Mouse (Mus musculus) thymus, postnatal 4 days (tissue): ENCODE measurements around the gene Tbx6.
A peak's percentile ranks its signal among the peaks of the same experiment; 100 is the strongest.
"Not testable (repeated sequence)": the region's sequence is repeated elsewhere in the genome, so short reads cannot be mapped to it uniquely, and the experiment has no call there.

Source experiments
- DNase-seq: peaks from one replicate; pipeline ENCODE4 v3.0.0; 2021

The Tbx6 gene

DNA sequence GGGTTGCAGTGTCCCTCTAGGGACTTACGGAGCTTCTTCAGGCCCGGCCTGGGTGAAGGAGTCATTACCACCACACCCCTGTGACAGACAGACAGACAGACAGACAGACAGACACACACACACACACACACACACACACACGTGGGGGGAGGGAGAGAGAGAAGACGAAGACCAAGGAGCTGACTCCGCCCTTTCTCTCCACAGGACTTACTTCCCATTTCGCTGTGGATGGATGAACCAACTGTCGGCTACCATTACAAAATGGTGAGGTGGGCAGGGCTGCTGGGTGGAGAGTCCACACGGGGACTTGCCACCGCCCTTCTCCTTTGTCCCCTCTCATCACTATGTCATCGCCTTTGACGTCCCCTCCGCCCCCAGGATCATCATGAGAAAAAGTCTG lies 10.5 kb upstream of the Tbx6 start:
- no peak for DNase-seq

DNA sequence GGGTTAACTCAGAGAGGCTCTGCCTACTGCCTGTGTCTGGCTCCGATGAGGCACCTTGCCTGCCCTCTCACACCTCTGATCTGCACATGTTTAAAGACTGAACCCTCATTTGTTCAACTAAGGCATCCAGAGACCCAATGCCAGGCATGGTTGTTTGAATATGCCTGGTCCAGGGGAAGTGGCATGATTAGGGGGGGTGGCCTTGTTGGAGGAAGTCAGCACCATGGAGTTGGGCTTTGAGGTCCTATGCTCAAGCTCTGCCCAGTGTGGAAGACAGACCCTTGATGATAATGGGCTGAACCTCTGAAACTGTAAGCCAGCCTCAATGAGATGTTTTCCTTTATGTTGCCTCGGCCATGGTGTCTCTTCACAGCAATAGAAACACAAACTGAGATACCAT lies 7.9 kb upstream of the Tbx6 start:
- DNase-seq, result no peak

- no peak for DNase-seq
Observed at GRCm38 (mm10) chr7:126774463-126774862, 6.8 kb upstream of the Tbx6 start.

DNA sequence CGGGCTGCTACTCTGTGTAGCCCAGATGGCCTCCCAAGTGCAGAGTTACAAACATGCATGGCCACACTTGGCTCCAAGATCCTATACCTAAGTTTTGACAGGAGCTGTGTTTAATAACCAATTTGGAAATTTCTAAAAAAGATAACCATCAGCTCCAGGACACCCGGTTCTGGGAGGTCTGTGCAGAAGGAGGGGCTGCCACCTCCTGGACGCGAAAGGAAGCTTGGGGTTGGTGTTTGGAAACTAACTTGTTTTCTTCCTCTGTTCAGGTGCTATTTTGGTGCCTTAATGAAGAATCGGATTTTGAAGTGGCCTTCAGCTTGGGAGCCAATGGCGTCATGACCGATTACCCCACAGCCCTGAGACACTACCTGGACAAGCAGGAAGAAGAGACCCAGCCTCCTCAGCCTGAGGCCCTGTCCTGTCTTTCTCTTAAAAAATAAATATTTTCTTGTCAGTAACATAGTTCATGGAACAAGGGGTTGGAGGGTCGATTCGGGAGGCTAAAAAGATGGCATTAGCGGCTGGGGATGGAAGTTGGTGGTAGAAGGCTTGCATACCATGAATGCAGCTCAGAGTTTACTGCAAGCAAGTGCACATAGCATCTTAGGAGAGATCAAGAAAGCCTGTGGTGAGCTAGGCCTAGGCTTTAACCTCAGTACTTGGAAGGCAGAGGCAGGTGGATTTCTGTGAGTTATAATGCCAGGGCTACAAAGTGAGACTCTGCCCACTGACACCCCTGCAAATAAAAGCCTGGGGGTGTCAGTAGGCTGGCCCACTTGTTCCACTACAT lies 5.9 kb upstream of the Tbx6 start:
- DNase-seq, result peak; percentile 57

DNA sequence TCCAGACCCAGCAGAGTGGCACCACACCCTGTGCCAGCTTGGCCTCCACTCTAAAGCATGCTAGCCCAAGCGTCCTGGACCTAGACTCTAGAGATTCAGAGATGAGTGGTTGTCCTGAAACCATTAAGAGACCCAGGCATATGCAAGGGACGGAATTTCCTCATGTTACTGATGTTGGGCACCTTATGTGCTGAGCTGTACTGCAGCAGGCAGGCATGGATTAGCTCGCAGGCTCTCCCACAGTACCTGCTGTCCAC lies 5.4 kb upstream of the Tbx6 start:
- DNase-seq, result no peak

- DNase-seq, result peak; percentile 97
Observed at GRCm38 (mm10) chr7:126776598-126777057, 4.7 kb upstream of the Tbx6 start, which contains the start of gene Ypel3. Ypel3 (plus strand) TSS chr7:126776955.

DNA sequence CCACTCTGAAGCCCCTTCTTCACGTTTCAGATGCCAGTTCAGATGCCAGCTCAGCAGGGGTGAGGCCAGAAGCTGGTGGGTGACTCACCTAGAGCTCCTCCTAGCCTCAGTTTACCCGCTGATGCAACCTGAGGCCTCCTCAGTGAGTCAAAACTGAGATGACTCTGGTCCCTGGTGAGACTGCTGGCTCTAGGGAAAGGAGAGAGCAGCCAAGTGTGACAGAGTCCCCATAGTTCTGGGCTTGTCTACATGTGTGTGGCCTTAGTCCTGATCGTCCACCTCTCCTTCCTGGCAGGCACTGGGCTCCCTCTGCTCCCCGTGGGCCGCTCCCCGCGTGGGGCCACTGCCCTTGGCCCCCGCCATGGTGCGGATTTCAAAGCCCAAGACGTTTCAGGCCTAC lies 3.8 kb upstream of the Tbx6 start:
- peak; percentile 41 for DNase-seq

GRCm38 (mm10) chr7:126778147-126778546 lies 3.1 kb upstream of the Tbx6 start:
- DNase-seq, result no peak

- not testable (repeated sequence) for DNase-seq
Observed at GRCm38 (mm10) chr7:126779101-126779500, 2.2 kb upstream of the Tbx6 start.

DNA sequence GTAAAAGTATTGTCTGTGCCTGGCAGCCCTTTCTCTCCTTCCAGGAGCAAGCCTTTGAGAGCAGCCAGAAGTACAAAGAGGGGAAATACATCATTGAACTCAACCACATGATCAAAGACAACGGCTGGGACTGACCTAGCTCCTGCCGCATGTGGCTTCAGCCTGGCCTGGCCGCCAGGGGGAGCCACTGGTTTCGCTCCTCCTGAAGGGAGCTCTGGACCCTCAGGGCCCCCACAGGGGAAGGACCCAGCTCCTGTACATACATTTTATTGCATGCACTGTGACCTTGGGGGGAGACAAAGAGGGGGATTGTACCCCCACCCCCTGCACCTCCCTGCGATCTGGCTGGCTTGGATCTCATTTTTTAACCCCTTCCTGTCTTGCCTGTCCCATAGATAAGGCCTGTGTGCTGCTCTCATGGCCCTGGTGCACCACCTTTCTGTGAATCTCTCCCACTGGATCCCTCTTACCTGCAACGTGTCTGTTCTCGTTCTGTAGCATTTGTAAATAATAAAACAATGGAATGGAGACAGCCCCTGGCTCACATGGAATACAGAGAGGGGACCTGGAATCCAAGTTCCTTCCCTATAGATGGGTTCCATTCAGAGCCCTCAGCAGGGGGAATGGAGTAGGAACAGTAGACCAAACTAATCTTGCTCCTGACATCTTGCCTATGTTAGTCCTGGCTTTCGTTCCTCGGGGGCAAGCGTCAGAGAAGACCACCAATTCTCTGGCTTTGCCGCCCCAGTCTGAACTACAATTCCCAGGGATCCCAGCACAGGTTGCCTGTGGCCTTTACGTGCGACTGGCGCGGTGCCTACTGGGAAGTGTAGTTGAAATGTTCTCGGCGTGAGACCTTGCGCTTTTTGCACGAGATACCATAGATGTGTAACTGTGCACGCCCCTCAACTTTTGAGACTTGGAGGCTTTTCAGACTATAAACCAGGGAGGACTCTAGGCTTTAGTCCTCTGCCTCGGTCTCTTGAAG lies 1.0 kb upstream of the Tbx6 start:
- peak; percentile 97 for DNase-seq

- DNase-seq, result no peak
Observed at GRCm38 (mm10) chr7:126781661-126782370, 533 bp downstream of the Tbx6 start.

DNA sequence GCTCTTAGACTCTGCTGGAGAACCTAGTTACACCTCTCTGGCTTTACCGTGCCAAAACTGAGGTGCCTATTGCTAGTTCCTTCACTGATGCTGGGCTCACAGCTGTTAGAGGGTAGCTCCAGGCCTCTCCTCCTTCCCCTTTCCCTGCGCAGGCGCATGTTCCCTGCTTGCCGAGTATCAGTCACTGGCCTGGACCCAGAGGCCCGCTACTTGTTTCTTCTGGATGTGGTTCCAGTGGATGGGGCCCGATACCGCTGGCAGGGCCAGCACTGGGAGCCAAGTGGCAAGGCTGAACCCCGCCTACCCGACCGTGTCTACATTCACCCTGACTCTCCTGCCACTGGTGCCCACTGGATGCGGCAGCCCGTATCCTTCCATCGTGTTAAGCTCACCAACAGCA lies 1.4 kb downstream of the Tbx6 start:
- no peak for DNase-seq

GRCm38 (mm10) chr7:126784469-126784868 lies 3.2 kb downstream of the Tbx6 start:
- DNase-seq, result no peak

GRCm38 (mm10) chr7:126785056-126785455 lies 3.8 kb downstream of the Tbx6 start:
- no peak for DNase-seq

DNA sequence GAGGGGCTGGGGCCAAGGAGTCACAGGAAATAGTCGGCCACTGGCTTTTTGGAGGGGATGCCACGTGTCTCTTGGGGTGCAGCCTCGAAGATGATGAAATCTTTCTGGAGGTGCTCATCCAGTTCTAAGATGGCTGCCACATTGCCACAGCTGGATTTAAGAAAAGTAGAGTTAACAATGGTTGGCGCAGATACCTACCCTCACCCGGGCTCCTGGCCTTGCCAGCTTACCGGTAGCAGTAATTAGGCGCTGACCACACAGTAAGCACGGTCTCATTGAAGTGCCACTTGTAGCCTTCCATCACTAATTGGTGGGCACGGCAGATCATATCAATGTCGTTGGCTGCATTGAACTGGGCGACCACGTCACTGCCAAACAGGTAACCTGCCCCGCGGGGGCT lies 4.9 kb downstream of the Tbx6 start:
- no peak for DNase-seq

GRCm38 (mm10) chr7:126789141-126789540 lies 7.9 kb downstream of the Tbx6 start:
- no peak for DNase-seq

GRCm38 (mm10) chr7:126791851-126792720 lies 10.8 kb downstream of the Tbx6 start, which contains the start of gene Ppp4c:
Ppp4c (minus strand) TSS chr7:126792496.
- peak; percentile 98 for DNase-seq

DNA sequence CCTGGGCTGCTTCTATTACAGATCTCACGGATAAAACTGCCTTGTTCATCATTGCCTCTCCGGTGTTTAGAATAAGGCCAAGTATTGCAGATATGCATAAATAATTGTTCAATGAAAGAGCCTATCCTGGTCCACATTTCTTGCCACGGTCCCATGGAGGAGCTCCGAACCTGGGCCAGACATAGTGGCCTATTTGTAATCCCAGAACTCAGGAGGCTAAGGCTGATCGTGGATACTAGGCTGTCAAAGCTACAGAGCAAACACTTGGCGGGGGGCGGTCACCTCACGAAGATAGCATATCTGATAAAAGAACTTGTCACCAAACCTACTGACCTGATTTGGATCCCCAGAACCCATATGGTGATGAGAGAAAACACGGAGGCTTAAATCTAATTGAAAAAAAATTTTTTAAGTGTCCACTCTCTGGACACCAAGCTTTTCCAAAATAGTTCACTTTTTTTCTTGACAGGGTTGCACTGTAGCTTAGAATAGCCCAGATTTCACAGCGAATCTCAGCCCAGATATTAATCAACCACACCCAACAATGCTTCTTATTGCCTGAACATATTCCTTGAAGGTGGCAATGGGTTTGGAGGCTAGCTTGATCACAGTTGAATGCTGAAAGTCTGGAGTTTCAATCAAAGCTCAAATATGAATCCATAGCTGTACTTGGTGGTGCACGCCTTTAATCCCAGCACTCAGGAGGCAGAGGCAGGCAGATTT lies 11.6 kb downstream of the Tbx6 start:
- peak; percentile 26 for DNase-seq

- no peak for DNase-seq
Observed at GRCm38 (mm10) chr7:126793456-126794270, 12.4 kb downstream of the Tbx6 start.

DNA sequence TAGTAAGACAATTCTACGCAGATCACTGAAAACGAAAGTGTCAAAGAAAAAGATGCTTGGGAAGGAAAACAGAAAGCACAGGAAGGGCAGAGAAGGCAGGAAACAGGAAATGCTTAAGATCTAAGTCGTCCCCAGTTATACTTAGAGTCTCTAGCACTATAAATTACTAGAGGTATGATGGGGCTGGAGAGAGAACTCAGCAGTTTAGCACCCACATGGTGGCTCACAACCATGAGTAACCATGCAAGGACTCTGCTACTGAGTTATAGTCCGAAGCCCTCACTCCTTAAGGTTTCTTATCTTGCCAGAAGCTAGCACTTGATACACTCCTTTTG lies 13.0 kb downstream of the Tbx6 start:
- no peak for DNase-seq
